Mouse (Mus musculus): ENCODE data around the gene Otog. TPM values are rescaled to one million over a fixed set of nuclear protein-coding genes. Genes with fewer than 3 reads are reported as not detected.

The Otog gene
- not detected in 2 replicates for polyA plus RNA-seq (2015; fragmentation: Nextera tagmentation; extraction: Ambion mirVana)

GRCm38 (mm10) chr7:46240696-46241095, at the start of gene Otog:
TSS of gene Otog (plus strand) at chr7:46240987.
- Histone ChIP-seq H3K9ac (replicated peaks; ENCODE audit: low read depth, low read length) (no peak within 1 kb of the TSS), H3K27me3 (replicated peaks; ENCODE audit: control insufficient read depth, insufficient read depth, low read length) (no peaks in the 10 kb centered on the region), H3K36me3 (ENCODE audit: control insufficient read depth, insufficient read depth) (no peaks in the 10 kb centered on the region), H3K4me1 (replicated peaks; ENCODE audit: control insufficient read depth, insufficient read depth, low read length) (peaks cover 9% of the 10 kb centered on the region), H3K27ac (ENCODE audit: low read length) (no peak within 1 kb of the TSS), H3K9me3 (ENCODE audit: control insufficient read depth, low read length) (no peaks in the 10 kb centered on the region), H3K4me2 (ENCODE audit: low read length) (no peak within 1 kb of the TSS), H3K4me3 (replicated peaks; ENCODE audit: low read length) (no peak within 1 kb of the TSS)
- 37% methylated on average over 2 of the region's 2 CpGs for WGBS
- no peak for ATAC-seq

- H3K9me3 ChIP-seq (ENCODE audit: control insufficient read depth, low read length): no peaks in the 10 kb centered on the region
- H3K27me3 ChIP-seq (replicated peaks; ENCODE audit: control insufficient read depth, insufficient read depth, low read length): no peaks in the 10 kb centered on the region
- H3K27ac ChIP-seq (ENCODE audit: low read length): no peak overlapping the region
- H3K36me3 ChIP-seq (ENCODE audit: control insufficient read depth, insufficient read depth): no peaks in the 10 kb centered on the region
- no peaks in the 10 kb centered on the region for H3K4me1 ChIP-seq (replicated peaks; ENCODE audit: control insufficient read depth, insufficient read depth, low read length)
- ATAC-seq: no peak
- WGBS: 91% methylated on average over 5 of the region's 5 CpGs
- H3K4me2 ChIP-seq (ENCODE audit: low read length): no peak overlapping the region
- no peak overlapping the region for H3K9ac ChIP-seq (replicated peaks; ENCODE audit: low read depth, low read length)
- H3K4me3 ChIP-seq (replicated peaks; ENCODE audit: low read length): no peak overlapping the region
These were observed 45.4 kb upstream of the Otog start for GRCm38 (mm10) chr7:46195356-46195755.

- WGBS: 64% methylated on average over 6 of the region's 6 CpGs
- Histone ChIP-seq H3K9ac (replicated peaks; ENCODE audit: low read depth, low read length) (no peak overlapping the region), H3K27ac (ENCODE audit: low read length) (no peak overlapping the region), H3K36me3 (ENCODE audit: control insufficient read depth, insufficient read depth) (no peaks in the 10 kb centered on the region), H3K27me3 (replicated peaks; ENCODE audit: control insufficient read depth, insufficient read depth, low read length) (no peaks in the 10 kb centered on the region), H3K4me1 (replicated peaks; ENCODE audit: control insufficient read depth, insufficient read depth, low read length) (no peaks in the 10 kb centered on the region), H3K4me2 (ENCODE audit: low read length) (no peak overlapping the region), H3K9me3 (ENCODE audit: control insufficient read depth, low read length) (no peaks in the 10 kb centered on the region), H3K4me3 (replicated peaks; ENCODE audit: low read length) (no peak overlapping the region)
- no peak for ATAC-seq
These were observed 40.8 kb upstream of the Otog start for GRCm38 (mm10) chr7:46200021-46200420.

- H3K4me2 ChIP-seq (ENCODE audit: low read length): peak overlapping the region; percentile 24; the same call in 1 of the 2 replicates
- WGBS: 12% methylated on average over 14 of the region's 14 CpGs
- H3K4me1 ChIP-seq (replicated peaks; ENCODE audit: control insufficient read depth, insufficient read depth, low read length): no peaks in the 10 kb centered on the region
- peak; percentile 27; the same call in 1 of the 2 replicates for ATAC-seq
- H3K9ac ChIP-seq (replicated peaks; ENCODE audit: low read depth, low read length): 0 out of 2 replicates have a peak overlapping the region, but pooled peaks have one; percentile 15
- H3K27ac ChIP-seq (ENCODE audit: low read length): no peak overlapping the region
- no peaks in the 10 kb centered on the region for H3K36me3 ChIP-seq (ENCODE audit: control insufficient read depth, insufficient read depth)
- no peak overlapping the region for H3K4me3 ChIP-seq (replicated peaks; ENCODE audit: low read length)
- no peaks in the 10 kb centered on the region for H3K9me3 ChIP-seq (ENCODE audit: control insufficient read depth, low read length)
- H3K27me3 ChIP-seq (replicated peaks; ENCODE audit: control insufficient read depth, insufficient read depth, low read length): no peaks in the 10 kb centered on the region
These were observed 39.1 kb upstream of the Otog start for GRCm38 (mm10) chr7:46201649-46202048.

GRCm38 (mm10) chr7:46204046-46204471, 36.7 kb upstream of the Otog start:
- WGBS: 44% methylated on average over 11 of the region's 11 CpGs
- Histone ChIP-seq H3K4me1 (replicated peaks; ENCODE audit: control insufficient read depth, insufficient read depth, low read length) (no peaks in the 10 kb centered on the region), H3K9me3 (ENCODE audit: control insufficient read depth, low read length) (no peaks in the 10 kb centered on the region), H3K4me3 (replicated peaks; ENCODE audit: low read length) (no peak overlapping the region), H3K36me3 (ENCODE audit: control insufficient read depth, insufficient read depth) (no peaks in the 10 kb centered on the region), H3K9ac (replicated peaks; ENCODE audit: low read depth, low read length) (no peak overlapping the region), H3K27me3 (replicated peaks; ENCODE audit: control insufficient read depth, insufficient read depth, low read length) (no peaks in the 10 kb centered on the region), H3K4me2 (ENCODE audit: low read length) (no peak overlapping the region), H3K27ac (ENCODE audit: low read length) (no peak overlapping the region)
- ATAC-seq: peak; percentile 74

- Histone ChIP-seq H3K27ac (ENCODE audit: low read length) (no peak overlapping the region), H3K4me1 (replicated peaks; ENCODE audit: control insufficient read depth, insufficient read depth, low read length) (no peaks in the 10 kb centered on the region), H3K9me3 (ENCODE audit: control insufficient read depth, low read length) (no peaks in the 10 kb centered on the region), H3K27me3 (replicated peaks; ENCODE audit: control insufficient read depth, insufficient read depth, low read length) (no peaks in the 10 kb centered on the region), H3K36me3 (ENCODE audit: control insufficient read depth, insufficient read depth) (no peaks in the 10 kb centered on the region), H3K9ac (replicated peaks; ENCODE audit: low read depth, low read length) (no peak overlapping the region), H3K4me2 (ENCODE audit: low read length) (no peak overlapping the region), H3K4me3 (replicated peaks; ENCODE audit: low read length) (no peak overlapping the region)
- 68% methylated on average over 6 of the region's 6 CpGs for WGBS
- no peak for ATAC-seq
These were observed 36.0 kb upstream of the Otog start for GRCm38 (mm10) chr7:46204775-46205174.

- Histone ChIP-seq H3K4me3 (replicated peaks; ENCODE audit: low read length) (no peak overlapping the region), H3K9me3 (ENCODE audit: control insufficient read depth, low read length) (no peaks in the 10 kb centered on the region), H3K9ac (replicated peaks; ENCODE audit: low read depth, low read length) (no peak overlapping the region), H3K27ac (ENCODE audit: low read length) (no peak overlapping the region), H3K27me3 (replicated peaks; ENCODE audit: control insufficient read depth, insufficient read depth, low read length) (no peaks in the 10 kb centered on the region), H3K4me1 (replicated peaks; ENCODE audit: control insufficient read depth, insufficient read depth, low read length) (0 out of 2 replicates have a peak, but pooled peaks cover under 1% of the 10 kb centered on the region), H3K4me2 (ENCODE audit: low read length) (no peak overlapping the region), H3K36me3 (ENCODE audit: control insufficient read depth, insufficient read depth) (no peaks in the 10 kb centered on the region)
- no peak for ATAC-seq
- 94% methylated on average over 8 of the region's 8 CpGs for WGBS
These were observed 32.7 kb upstream of the Otog start for GRCm38 (mm10) chr7:46208131-46208530.

- 85% methylated on average over 6 of the region's 6 CpGs for WGBS
- no peak for ATAC-seq
These were observed 30.5 kb upstream of the Otog start for GRCm38 (mm10) chr7:46210276-46210675.

GRCm38 (mm10) chr7:46216481-46216880, 24.3 kb upstream of the Otog start:
- H3K27ac ChIP-seq (ENCODE audit: low read length): no peak overlapping the region
- ATAC-seq: no peak
- H3K9me3 ChIP-seq (ENCODE audit: control insufficient read depth, low read length): no peaks in the 10 kb centered on the region
- no peak overlapping the region for H3K4me3 ChIP-seq (replicated peaks; ENCODE audit: low read length)
- H3K4me1 ChIP-seq (replicated peaks; ENCODE audit: control insufficient read depth, insufficient read depth, low read length): 0 out of 2 replicates have a peak, but pooled peaks cover 2% of the 10 kb centered on the region
- H3K36me3 ChIP-seq (ENCODE audit: control insufficient read depth, insufficient read depth): no peaks in the 10 kb centered on the region
- no peak overlapping the region for H3K4me2 ChIP-seq (ENCODE audit: low read length)
- 28% methylated on average over 2 of the region's 2 CpGs for WGBS
- no peak overlapping the region for H3K9ac ChIP-seq (replicated peaks; ENCODE audit: low read depth, low read length)
- no peaks in the 10 kb centered on the region for H3K27me3 ChIP-seq (replicated peaks; ENCODE audit: control insufficient read depth, insufficient read depth, low read length)

More at GRCm38 (mm10) chr7:46210276-46210675, 30.5 kb upstream of the Otog start:
- Histone ChIP-seq H3K4me1 (replicated peaks; ENCODE audit: control insufficient read depth, insufficient read depth, low read length) (0 out of 2 replicates have a peak, but pooled peaks cover 2% of the 10 kb centered on the region), H3K4me3 (replicated peaks; ENCODE audit: low read length) (no peak overlapping the region), H3K36me3 (ENCODE audit: control insufficient read depth, insufficient read depth) (no peaks in the 10 kb centered on the region), H3K9ac (replicated peaks; ENCODE audit: low read depth, low read length) (no peak overlapping the region), H3K9me3 (ENCODE audit: control insufficient read depth, low read length) (no peaks in the 10 kb centered on the region), H3K27ac (ENCODE audit: low read length) (no peak overlapping the region), H3K4me2 (ENCODE audit: low read length) (no peak overlapping the region), H3K27me3 (replicated peaks; ENCODE audit: control insufficient read depth, insufficient read depth, low read length) (no peaks in the 10 kb centered on the region)

- Histone ChIP-seq H3K4me1 (replicated peaks; ENCODE audit: control insufficient read depth, insufficient read depth, low read length) (no peaks in the 10 kb centered on the region), H3K27me3 (replicated peaks; ENCODE audit: control insufficient read depth, insufficient read depth, low read length) (no peaks in the 10 kb centered on the region), H3K9ac (replicated peaks; ENCODE audit: low read depth, low read length) (no peak overlapping the region), H3K36me3 (ENCODE audit: control insufficient read depth, insufficient read depth) (no peaks in the 10 kb centered on the region), H3K27ac (ENCODE audit: low read length) (no peak overlapping the region), H3K4me2 (ENCODE audit: low read length) (no peak overlapping the region), H3K4me3 (replicated peaks; ENCODE audit: low read length) (no peak overlapping the region), H3K9me3 (ENCODE audit: control insufficient read depth, low read length) (no peaks in the 10 kb centered on the region)
- WGBS: 9% methylated on average over 11 of the region's 11 CpGs
- ATAC-seq: no peak
These were observed 22.4 kb upstream of the Otog start for GRCm38 (mm10) chr7:46218415-46218814.

All from forebrain, embryonic 16.5 days (tissue).